Mouse (Mus musculus) layer of hippocampus, adult 2 months (tissue): ENCODE measurements at regions not wholly inside any gene's neighbourhood (a gene's known extent, or its start where the extent isn't known, plus 50 kb on each side); places are given as distances from the start of the nearest gene placed in this dataset.
"Not testable (repeated sequence)": the region's sequence is repeated elsewhere in the genome, so short reads cannot be mapped to it uniquely, and the experiment has no call there.

Experiments used
- DNase-seq, 2 experiments: peaks; one replicate each; pipeline ENCODE4 v3.0.0; 2022; ENCODE audit warnings: low spot score in 2 of 2
- H3K27ac ChIP-seq: fragments of 200-600 bp; 2 replicates; pipeline ENCODE4 v1.8.1; 2022
- H3K4me3 ChIP-seq: fragments of 200-600 bp; 2 replicates; pipeline ENCODE4 v1.8.1; 2022; ENCODE audit warnings: mild to moderate bottlenecking
- CTCF ChIP-seq: fragments of 200-600 bp; conservative IDR thresholded peaks from 2 replicates; pipeline ENCODE4 v1.8.1; 2022; ENCODE audit warnings: antibody characterized with exemption, mild to moderate bottlenecking, moderate library complexity

- DNase-seq: peak in 1 of 2 experiments; percentile 39
- Histone ChIP-seq H3K27ac (no peak overlapping the region), H3K4me3 (peak overlapping the region; percentile 22; the same call in 1 of the 2 replicates)
- no peak for TF ChIP-seq CTCF
These were observed 271.9 kb upstream of the Dcbld2 start for GRCm38 (mm10) chr16:58136144-58136905.

GRCm38 (mm10) chr16:58136979-58137378 lies 271.3 kb upstream of the Dcbld2 start:
- no peak overlapping the region; the same call in 1 of the 2 replicates for H3K4me3 ChIP-seq
- DNase-seq: no peak
- no peak overlapping the region for H3K27ac ChIP-seq
- TF ChIP-seq CTCF: no peak

GRCm38 (mm10) chr16:58137728-58138279 lies 270.4 kb upstream of the Dcbld2 start:
- no peak overlapping the region for H3K4me3 ChIP-seq

GRCm38 (mm10) chr16:58146479-58146878 lies 261.8 kb upstream of the Dcbld2 start:
- H3K4me3 ChIP-seq: no peak overlapping the region
- TF ChIP-seq CTCF: no peak
- no peak overlapping the region for H3K27ac ChIP-seq
- DNase-seq: no peak

More at GRCm38 (mm10) chr16:58137728-58138279, 270.4 kb upstream of the Dcbld2 start:
- H3K27ac ChIP-seq: no peak overlapping the region
- no peak for TF ChIP-seq CTCF
- DNase-seq: no peak

GRCm38 (mm10) chr16:58155538-58155937 lies 252.7 kb upstream of the Dcbld2 start:
- Histone ChIP-seq H3K4me3 (no peak overlapping the region), H3K27ac (no peak overlapping the region)
- DNase-seq: no peak
- no peak for TF ChIP-seq CTCF

GRCm38 (mm10) chr16:58178744-58179401 lies 229.4 kb upstream of the Dcbld2 start:
- H3K4me3 ChIP-seq: no peak overlapping the region
- H3K27ac ChIP-seq: no peak overlapping the region
- no peak for DNase-seq
- no peak for TF ChIP-seq CTCF

GRCm38 (mm10) chr16:58179981-58180380 lies 228.3 kb upstream of the Dcbld2 start:
- not testable (repeated sequence) for H3K27ac ChIP-seq, H3K4me3 ChIP-seq, DNase-seq

GRCm38 (mm10) chr16:58194619-58195497 lies 213.4 kb upstream of the Dcbld2 start:
- Histone ChIP-seq H3K27ac (no peak overlapping the region), H3K4me3 (no peak overlapping the region)
- no peak for TF ChIP-seq CTCF
- no peak for DNase-seq

- Histone ChIP-seq H3K4me3 (no peak overlapping the region), H3K27ac (no peak overlapping the region)
- TF ChIP-seq CTCF: no peak
- no peak for DNase-seq
These were observed 196.4 kb upstream of the Dcbld2 start for GRCm38 (mm10) chr16:58211872-58212271.

GRCm38 (mm10) chr16:58234686-58235085 lies 173.6 kb upstream of the Dcbld2 start:
- no peak for TF ChIP-seq CTCF
- no peak for DNase-seq
- Histone ChIP-seq H3K4me3 (no peak overlapping the region), H3K27ac (no peak overlapping the region)

- DNase-seq: no peak
These were observed 171.4 kb upstream of the Dcbld2 start for GRCm38 (mm10) chr16:58236857-58237256.

GRCm38 (mm10) chr16:58276281-58276680 lies 132.0 kb upstream of the Dcbld2 start:
- H3K27ac ChIP-seq: no peak overlapping the region
- no peak for TF ChIP-seq CTCF
- no peak for DNase-seq
- no peak overlapping the region for H3K4me3 ChIP-seq

More at GRCm38 (mm10) chr16:58236857-58237256, 171.4 kb upstream of the Dcbld2 start:
- no peak overlapping the region for H3K4me3 ChIP-seq
- H3K27ac ChIP-seq: no peak overlapping the region
- no peak for TF ChIP-seq CTCF
